Mouse (Mus musculus) small intestine, adult 2 months (tissue): ENCODE measurements around the gene Col9a1. TPM values are rescaled to one million over a fixed set of nuclear protein-coding genes. Genes with fewer than 3 reads are reported as not detected.

Experiments
- H3K27ac ChIP-seq: fragments of 200-500 bp; 2 replicates; pipeline ENCODE4 v1.5.1; 2012; ENCODE audit warnings: low read depth, low read length, control low read depth, inconsistent platforms; ENCODE audit not compliant: insufficient read depth
- H3K27me3 ChIP-seq: fragments of 200-500 bp; 2 replicates; pipeline ENCODE4 v1.6.1; 2012; ENCODE audit warnings: mild to moderate bottlenecking, moderate library complexity, low read length, inconsistent platforms; ENCODE audit not compliant: control insufficient read depth, insufficient read depth
- H3K36me3 ChIP-seq: fragments of 200-500 bp; 2 replicates; pipeline ENCODE4 v1.6.1; 2012; ENCODE audit warnings: mild to moderate bottlenecking, low read length, control low read depth, inconsistent platforms; ENCODE audit not compliant: control insufficient read depth, insufficient read depth
- H3K4me1 ChIP-seq: fragments of 200-500 bp; 2 replicates; pipeline ENCODE4 v1.6.1; 2012; ENCODE audit warnings: low read length, inconsistent platforms, mixed read lengths; ENCODE audit not compliant: control insufficient read depth, insufficient read depth, insufficient read length
- H3K4me3 ChIP-seq: fragments of 200-500 bp; 2 replicates; pipeline ENCODE4 v1.5.1; 2012; ENCODE audit warnings: low read depth, mild to moderate bottlenecking, control low read depth, inconsistent platforms, low read length, moderate library complexity
- CTCF ChIP-seq: fragments of 200-500 bp; IDR thresholded peaks from 2 replicates; pipeline ENCODE4 v1.5.1; 2012; ENCODE audit warnings: low read depth, mild to moderate bottlenecking, control low read depth, inconsistent platforms, low read length, moderate library complexity, mixed read lengths; ENCODE audit not compliant: insufficient replicate concordance, insufficient read length; ENCODE audit errors: extremely low read depth
- POLR2A ChIP-seq: fragments of 200-500 bp; IDR thresholded peaks from 2 replicates; pipeline ENCODE4 v1.6.1; 2012; ENCODE audit warnings: low read depth, mild to moderate bottlenecking, control low read depth, inconsistent platforms, low read length, moderate library complexity
- WGBS: fragments of 180-500 bp; shearing (Covaris S2); methylation state at CpG from one replicate; pipeline ENCODE4 v1.1.7; 2018; 5-methylcytosine and 5-hydroxymethylcytosine counted together
- polyA plus RNA-seq: library from polyadenylated mRNA; depleted of rRNA; stranded (reverse); fragments of >200 nt; gene quantifications from 2 replicates; pipeline ENCODE4 v1.2.3, GENCODE M21; 2012

Gene Col9a1
- polyA plus RNA-seq, 1 experiment, result not detected

DNA sequence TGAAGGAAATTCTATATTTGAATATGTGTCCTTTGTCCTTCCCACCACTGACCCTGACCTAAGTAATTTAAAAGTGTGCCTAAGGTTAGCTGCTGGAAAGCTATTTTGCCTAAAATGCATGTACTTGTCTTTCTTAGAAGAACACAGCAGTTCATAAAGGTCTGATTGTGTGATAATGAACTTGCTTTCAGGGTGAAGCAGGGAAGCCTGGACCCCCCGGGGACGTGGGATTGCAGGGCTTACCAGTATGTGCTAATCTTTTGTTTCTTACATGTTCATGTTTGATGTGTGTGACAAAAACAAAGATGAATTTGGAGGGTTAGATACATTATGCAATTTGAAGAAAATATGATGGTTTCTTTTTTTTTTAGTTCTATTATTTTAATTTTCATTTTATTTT is 44.8 kb downstream of the Col9a1 start:
- H3K27ac ChIP-seq, result no peak overlapping the region
- TF ChIP-seq CTCF, result no peak
- TF ChIP-seq POLR2A, result no peak
- WGBS, result 83% methylated on average over 2 of the region's 2 CpGs
- no peaks in the 10 kb centered on the region for H3K36me3 ChIP-seq
- H3K27me3 ChIP-seq, result no peaks in the 10 kb centered on the region
- no peak overlapping the region for H3K4me3 ChIP-seq
- no peaks in the 10 kb centered on the region for H3K4me1 ChIP-seq

DNA sequence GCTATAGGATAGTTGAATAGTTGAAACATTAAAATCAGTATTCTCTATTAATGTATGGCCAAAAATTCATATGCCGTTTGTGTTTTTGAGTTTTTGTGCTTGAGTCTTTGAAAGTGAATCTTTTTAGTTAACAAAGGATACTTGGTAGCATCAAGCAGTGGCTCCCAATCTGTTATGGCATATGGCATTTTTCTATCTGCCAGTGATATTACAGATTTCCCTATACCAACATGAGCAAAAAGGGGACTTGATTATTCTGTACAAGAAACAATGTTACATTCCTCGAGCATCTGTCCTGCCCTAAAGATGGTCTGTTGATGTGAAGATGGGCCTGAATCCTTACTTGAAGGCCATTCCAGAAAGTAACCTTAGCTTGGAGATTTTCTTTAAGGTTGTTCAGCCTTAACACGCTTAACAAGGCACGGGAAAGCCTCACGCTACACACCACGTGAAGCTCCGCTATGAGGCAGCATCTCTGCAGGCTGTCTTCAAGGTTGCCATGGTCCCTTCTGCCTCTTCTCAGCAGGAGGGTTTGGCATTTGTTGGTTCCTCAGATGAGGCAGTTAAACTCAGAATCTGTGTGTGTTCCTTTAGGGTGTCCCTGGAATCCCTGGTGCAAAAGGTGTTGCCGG is 45.7 kb downstream of the Col9a1 start:
- H3K27me3 ChIP-seq, result no peaks in the 10 kb centered on the region
- no peak for TF ChIP-seq CTCF
- TF ChIP-seq POLR2A, result no peak
- no peak overlapping the region for H3K27ac ChIP-seq
- 88% methylated on average over 8 of the region's 8 CpGs for WGBS
- no peak overlapping the region for H3K4me3 ChIP-seq
- no peaks in the 10 kb centered on the region for H3K36me3 ChIP-seq
- no peaks in the 10 kb centered on the region for H3K4me1 ChIP-seq

GRCm38 (mm10) chr1:24225825-24226526 is 48.6 kb downstream of the Col9a1 start:
- TF ChIP-seq POLR2A, result no peak
- no peak for TF ChIP-seq CTCF
- 77% methylated on average over 4 of the region's 4 CpGs for WGBS
- H3K4me3 ChIP-seq, result no peak overlapping the region

DNA sequence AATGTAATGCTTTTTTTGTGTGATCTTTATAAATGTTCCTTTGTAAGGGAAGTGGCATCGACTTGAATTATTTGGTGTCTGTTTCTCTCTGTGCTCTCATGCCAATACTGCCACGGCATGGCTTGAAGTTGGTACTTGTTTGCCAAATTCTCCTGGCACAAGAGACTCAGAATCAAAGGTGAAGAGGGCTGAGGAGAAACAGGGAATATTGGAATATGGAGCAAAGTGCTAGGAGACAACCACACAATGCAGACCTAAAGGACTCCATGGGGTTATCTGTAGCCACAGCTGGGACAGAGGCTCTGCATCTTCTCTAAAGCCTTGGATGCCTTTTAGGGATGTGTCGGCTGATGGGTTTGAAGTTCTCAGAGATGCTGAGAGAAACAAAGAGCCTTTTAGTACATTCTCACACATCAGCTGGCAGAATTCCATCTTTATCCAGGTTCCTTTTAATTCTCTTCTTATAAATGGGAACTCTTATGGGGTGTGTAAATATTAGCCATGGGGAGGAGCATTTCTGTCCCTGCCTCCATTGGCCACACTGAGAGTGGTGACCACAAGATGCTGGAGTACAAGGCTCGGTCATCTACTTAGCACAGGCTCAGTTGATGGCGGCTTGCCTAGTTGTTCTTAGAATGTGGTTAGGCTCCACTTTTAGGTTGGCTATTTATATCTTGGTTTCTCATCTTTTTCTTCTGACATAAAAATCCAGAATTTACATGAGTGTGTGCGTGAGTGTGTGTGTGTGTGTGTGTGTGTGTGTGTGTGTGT is 49.7 kb downstream of the Col9a1 start:
- H3K27me3 ChIP-seq, result no peaks in the 10 kb centered on the region
- no peak for TF ChIP-seq CTCF
- no peak for TF ChIP-seq POLR2A
- H3K4me1 ChIP-seq, result peaks cover 5% of the 10 kb centered on the region; the same call in 1 of the 2 replicates
- 81% methylated on average over 6 of the region's 6 CpGs for WGBS
- H3K36me3 ChIP-seq, result no peaks in the 10 kb centered on the region
- no peak overlapping the region for H3K27ac ChIP-seq
- H3K4me3 ChIP-seq, result no peak overlapping the region

More at GRCm38 (mm10) chr1:24225825-24226526, 48.6 kb downstream of the Col9a1 start:
- H3K27me3 ChIP-seq, result no peaks in the 10 kb centered on the region
- no peak overlapping the region for H3K27ac ChIP-seq
- no peaks in the 10 kb centered on the region for H3K36me3 ChIP-seq
- no peaks in the 10 kb centered on the region for H3K4me1 ChIP-seq

DNA sequence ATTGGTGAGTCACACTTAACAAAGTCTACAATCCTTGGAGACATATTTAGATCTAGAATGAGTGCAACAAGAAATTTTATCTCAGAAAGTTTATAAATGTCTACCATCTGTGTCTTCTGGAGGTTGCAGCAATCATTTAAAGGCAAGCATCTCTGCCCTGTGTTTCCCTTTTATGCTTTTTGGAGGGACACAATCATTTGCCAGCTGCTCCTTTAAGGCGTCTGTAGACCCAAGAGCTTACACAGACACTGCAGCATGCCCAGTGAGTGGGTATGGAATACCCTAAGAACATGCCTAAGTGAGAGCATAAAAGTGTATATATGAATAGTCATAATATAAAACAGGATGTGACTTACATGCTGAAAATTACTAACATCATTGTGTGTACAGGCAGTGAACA is 52.1 kb downstream of the Col9a1 start:
- H3K4me3 ChIP-seq, result no peak overlapping the region

DNA sequence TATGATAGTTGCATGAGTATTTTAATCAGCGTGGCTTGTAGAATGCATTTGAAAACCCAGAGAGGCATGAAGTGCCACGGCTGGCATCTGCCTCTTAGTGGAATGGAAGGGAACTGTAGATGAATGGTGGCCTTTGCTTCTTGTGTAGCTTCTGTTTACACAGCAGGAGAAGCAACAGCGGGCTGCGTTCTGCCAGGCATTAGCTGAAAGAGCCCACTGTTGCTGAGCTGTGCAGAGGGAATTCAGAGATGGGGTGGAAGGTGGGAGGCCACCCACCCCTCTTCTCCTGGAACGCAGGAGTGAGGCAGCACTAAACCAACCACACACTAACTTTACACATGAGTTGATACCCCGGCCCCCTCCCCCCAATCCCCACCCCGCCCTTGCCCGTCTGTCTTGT is 53.0 kb downstream of the Col9a1 start:
- Histone ChIP-seq H3K27ac (no peak overlapping the region), H3K36me3 (no peaks in the 10 kb centered on the region), H3K4me1 (peaks cover 5% of the 10 kb centered on the region; the same call in 1 of the 2 replicates), H3K4me3 (no peak overlapping the region), H3K27me3 (no peaks in the 10 kb centered on the region)
- TF ChIP-seq CTCF (no peak), POLR2A (no peak)
- 14% methylated on average over 8 of the region's 8 CpGs for WGBS

More for the DNA sequence above, 52.1 kb downstream of the Col9a1 start:
- H3K36me3 ChIP-seq, result no peaks in the 10 kb centered on the region
- 84% methylated on average over 1 of the region's 1 CpGs for WGBS
- H3K4me1 ChIP-seq, result peaks cover 5% of the 10 kb centered on the region; the same call in 1 of the 2 replicates
- H3K27me3 ChIP-seq, result no peaks in the 10 kb centered on the region
- no peak overlapping the region for H3K27ac ChIP-seq
- TF ChIP-seq CTCF, result no peak
